Mouse (Mus musculus): ENCODE results near the gene Rsl24d1. TPM values are rescaled to one million over a fixed set of nuclear protein-coding genes. Genes with fewer than 3 reads are reported as not detected.

The Rsl24d1 gene
- polyA plus RNA-seq, 1 experiment from 2014 or later = 41.0 TPM

DNA sequence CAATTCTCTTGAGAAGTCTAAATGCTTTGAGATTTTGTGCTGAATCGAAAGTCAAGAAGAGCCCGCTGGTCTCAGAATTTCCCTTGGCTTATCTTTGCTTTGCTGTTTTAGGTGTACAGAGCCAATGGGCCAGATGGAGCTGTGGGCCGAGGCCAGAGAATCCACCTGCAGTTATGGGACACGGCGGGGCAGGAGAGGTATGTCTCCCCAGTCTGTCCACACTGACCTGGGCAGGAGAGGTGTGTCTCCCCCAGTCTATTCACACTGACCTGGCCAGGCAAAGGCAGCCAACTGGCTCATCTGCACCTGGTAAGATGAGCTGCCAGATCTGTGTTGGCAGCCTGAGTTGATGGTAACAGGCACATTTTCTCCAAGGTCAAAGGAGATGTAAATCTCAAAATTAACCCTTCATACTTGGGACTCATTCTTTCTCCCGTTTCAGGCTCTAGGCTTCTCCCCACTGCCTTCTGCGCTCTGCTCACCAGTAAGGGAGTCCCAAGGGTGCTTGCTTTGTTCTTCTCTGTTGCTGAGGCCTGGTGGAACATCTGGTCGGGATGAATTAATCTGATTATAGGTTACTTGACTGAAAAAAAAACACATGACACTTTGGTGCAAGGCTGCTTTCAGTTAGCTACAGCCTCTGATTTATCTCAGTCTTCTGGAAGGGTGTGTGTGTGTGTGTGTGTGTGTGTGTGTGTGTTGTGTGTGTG is 30.8 kb upstream of the Rsl24d1 start:
- Histone ChIP-seq H3K4me3 (replicated peaks) (no peak overlapping the region), H3K4me2 (no peak overlapping the region), H3K9me3 (replicated peaks) (no peaks in the 10 kb centered on the region), H3K4me1 (replicated peaks) (peaks cover 12% of the 10 kb centered on the region; the same call in 1 of the 2 replicates), H3K9ac (no peak overlapping the region), H3K27ac (replicated peaks) (no peak overlapping the region), H3K27me3 (no peaks in the 10 kb centered on the region), H3K36me3 (replicated peaks) (0 out of 2 replicates have a peak, but pooled peaks cover 3% of the 10 kb centered on the region)
- no peak for ATAC-seq (ENCODE audit: insufficient read depth)
- WGBS (ENCODE audit: insufficient replicate concordance) = 68% methylated on average over 8 of the region's 8 CpGs

DNA sequence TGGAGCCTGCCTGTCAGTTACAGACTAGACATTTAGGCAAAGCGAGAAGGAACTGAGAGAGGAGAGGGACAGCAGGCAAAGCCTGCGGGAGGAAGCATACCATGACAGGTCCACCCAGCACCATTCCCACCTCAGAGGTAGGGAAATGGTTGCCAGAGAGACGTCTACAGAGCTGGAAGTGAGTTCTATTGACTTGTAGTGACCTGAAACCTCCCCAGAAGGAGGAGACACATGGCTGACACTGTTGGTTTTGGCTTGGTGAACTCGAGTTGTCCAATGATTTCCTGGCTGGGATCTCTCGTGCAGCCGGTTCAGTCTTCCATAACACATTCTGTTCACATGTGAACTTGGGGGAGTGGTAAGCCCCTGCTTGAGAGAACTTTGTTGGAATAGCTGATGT is 29.3 kb upstream of the Rsl24d1 start:
- H3K4me3 ChIP-seq (replicated peaks) = no peak overlapping the region
- ATAC-seq (ENCODE audit: insufficient read depth) = no peak
- WGBS (ENCODE audit: insufficient replicate concordance) = 54% methylated on average over 6 of the region's 6 CpGs

DNA sequence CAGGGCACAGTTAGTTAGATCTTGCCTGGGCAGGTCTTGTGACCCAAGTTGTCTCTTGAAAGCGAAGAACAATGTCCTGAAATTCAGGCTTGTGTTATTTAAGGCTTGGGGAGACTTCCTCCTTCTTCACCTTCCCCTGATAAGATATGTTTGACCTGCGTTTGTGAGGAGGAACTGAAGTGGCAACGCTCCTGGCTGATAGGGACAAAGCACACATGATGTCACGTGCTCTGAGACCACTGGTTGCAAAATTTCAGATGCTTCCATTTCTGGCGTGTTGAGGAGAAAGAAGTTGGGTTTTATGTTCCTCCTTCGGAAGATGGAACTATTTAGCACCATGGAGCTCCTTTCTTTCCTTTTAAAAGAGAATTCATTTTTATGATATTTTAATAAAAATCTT is 27.4 kb upstream of the Rsl24d1 start:
- peaks cover 12% of the 10 kb centered on the region; the same call in 1 of the 2 replicates for H3K4me1 ChIP-seq (replicated peaks)
- no peak overlapping the region for H3K9ac ChIP-seq
- H3K4me2 ChIP-seq = no peak overlapping the region
- H3K9me3 ChIP-seq (replicated peaks) = no peaks in the 10 kb centered on the region
- H3K4me3 ChIP-seq (replicated peaks) = no peak overlapping the region
- H3K27ac ChIP-seq (replicated peaks) = peak overlapping the region; percentile 51; the same call in 1 of the 2 replicates
- WGBS (ENCODE audit: insufficient replicate concordance) = 11% methylated on average over 6 of the region's 6 CpGs
- H3K36me3 ChIP-seq (replicated peaks) = 0 out of 2 replicates have a peak, but pooled peaks cover 3% of the 10 kb centered on the region
- no peak for ATAC-seq (ENCODE audit: insufficient read depth)
- no peaks in the 10 kb centered on the region for H3K27me3 ChIP-seq

More for the DNA sequence above, 29.3 kb upstream of the Rsl24d1 start:
- H3K27ac ChIP-seq (replicated peaks) = no peak overlapping the region
- no peak overlapping the region for H3K9ac ChIP-seq
- H3K4me1 ChIP-seq (replicated peaks) = peaks cover 12% of the 10 kb centered on the region; the same call in 1 of the 2 replicates
- H3K9me3 ChIP-seq (replicated peaks) = no peaks in the 10 kb centered on the region
- H3K27me3 ChIP-seq = no peaks in the 10 kb centered on the region
- 0 out of 2 replicates have a peak, but pooled peaks cover 3% of the 10 kb centered on the region for H3K36me3 ChIP-seq (replicated peaks)
- H3K4me2 ChIP-seq = no peak overlapping the region

DNA sequence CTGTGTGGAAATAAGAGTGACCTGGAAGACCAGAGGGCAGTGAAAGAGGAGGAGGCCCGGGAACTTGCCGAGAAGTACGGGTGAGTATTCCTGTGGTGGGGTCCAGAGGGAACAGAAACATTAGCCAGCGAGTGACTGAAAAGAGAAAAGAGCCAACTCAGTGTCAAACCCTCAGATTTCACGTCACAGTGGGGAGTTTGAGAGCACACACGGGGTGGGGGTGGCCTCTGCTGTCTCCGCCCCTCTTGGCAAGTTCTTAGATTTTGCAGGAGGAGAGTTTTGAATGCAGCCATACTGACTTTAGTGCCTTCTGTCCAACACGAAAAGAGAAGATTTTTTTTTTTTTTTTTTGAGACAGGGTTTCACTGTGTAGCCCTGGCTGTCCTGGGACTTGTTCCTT is 26.1 kb upstream of the Rsl24d1 start:
- Histone ChIP-seq H3K27me3 (no peaks in the 10 kb centered on the region), H3K27ac (replicated peaks) (peak overlapping the region; percentile 42; the same call in 1 of the 2 replicates), H3K4me1 (replicated peaks) (peaks cover 12% of the 10 kb centered on the region; the same call in 1 of the 2 replicates), H3K9ac (no peak overlapping the region), H3K4me2 (no peak overlapping the region), H3K4me3 (replicated peaks) (no peak overlapping the region), H3K9me3 (replicated peaks) (no peaks in the 10 kb centered on the region), H3K36me3 (replicated peaks) (0 out of 2 replicates have a peak, but pooled peaks cover 3% of the 10 kb centered on the region)
- WGBS (ENCODE audit: insufficient replicate concordance) = 51% methylated on average over 8 of the region's 8 CpGs
- ATAC-seq (ENCODE audit: insufficient read depth) = no peak

- Histone ChIP-seq H3K4me3 (replicated peaks) (no peak overlapping the region), H3K4me1 (replicated peaks) (peaks cover 12% of the 10 kb centered on the region; the same call in 1 of the 2 replicates), H3K27ac (replicated peaks) (no peak overlapping the region), H3K9ac (no peak overlapping the region), H3K4me2 (no peak overlapping the region), H3K36me3 (replicated peaks) (0 out of 2 replicates have a peak, but pooled peaks cover 3% of the 10 kb centered on the region), H3K9me3 (replicated peaks) (no peaks in the 10 kb centered on the region), H3K27me3 (no peaks in the 10 kb centered on the region)
- 42% methylated on average over 5 of the region's 5 CpGs for WGBS (ENCODE audit: insufficient replicate concordance)
- no peak for ATAC-seq (ENCODE audit: insufficient read depth)
Measured at GRCm38 (mm10) chr9:73087581-73087980, 25.6 kb upstream of the Rsl24d1 start.

- Histone ChIP-seq H3K4me2 (no peak overlapping the region), H3K27ac (replicated peaks) (peak overlapping the region; percentile 24), H3K36me3 (replicated peaks) (0 out of 2 replicates have a peak, but pooled peaks cover 3% of the 10 kb centered on the region), H3K4me3 (replicated peaks) (no peak overlapping the region), H3K9ac (no peak overlapping the region), H3K4me1 (replicated peaks) (peaks cover 12% of the 10 kb centered on the region; the same call in 1 of the 2 replicates), H3K27me3 (no peaks in the 10 kb centered on the region), H3K9me3 (replicated peaks) (no peaks in the 10 kb centered on the region)
- peak; percentile 60 for ATAC-seq (ENCODE audit: insufficient read depth)
- WGBS (ENCODE audit: insufficient replicate concordance) = 34% methylated on average over 16 of the region's 16 CpGs
Measured at GRCm38 (mm10) chr9:73089222-73089920, 23.9 kb upstream of the Rsl24d1 start.

GRCm38 (mm10) chr9:73090121-73090520 is 23.1 kb upstream of the Rsl24d1 start:
- 71% methylated on average over 10 of the region's 10 CpGs for WGBS (ENCODE audit: insufficient replicate concordance)
- H3K9me3 ChIP-seq (replicated peaks) = no peaks in the 10 kb centered on the region
- peaks cover 10% of the 10 kb centered on the region; the same call in 1 of the 2 replicates for H3K4me1 ChIP-seq (replicated peaks)
- no peak overlapping the region for H3K4me2 ChIP-seq
- no peaks in the 10 kb centered on the region for H3K27me3 ChIP-seq
- ATAC-seq (ENCODE audit: insufficient read depth) = no peak
- 0 out of 2 replicates have a peak, but pooled peaks cover under 1% of the 10 kb centered on the region for H3K36me3 ChIP-seq (replicated peaks)
- H3K4me3 ChIP-seq (replicated peaks) = no peak overlapping the region
- H3K27ac ChIP-seq (replicated peaks) = 0 out of 2 replicates have a peak overlapping the region, but pooled peaks have one; percentile 38
- no peak overlapping the region for H3K9ac ChIP-seq

DNA sequence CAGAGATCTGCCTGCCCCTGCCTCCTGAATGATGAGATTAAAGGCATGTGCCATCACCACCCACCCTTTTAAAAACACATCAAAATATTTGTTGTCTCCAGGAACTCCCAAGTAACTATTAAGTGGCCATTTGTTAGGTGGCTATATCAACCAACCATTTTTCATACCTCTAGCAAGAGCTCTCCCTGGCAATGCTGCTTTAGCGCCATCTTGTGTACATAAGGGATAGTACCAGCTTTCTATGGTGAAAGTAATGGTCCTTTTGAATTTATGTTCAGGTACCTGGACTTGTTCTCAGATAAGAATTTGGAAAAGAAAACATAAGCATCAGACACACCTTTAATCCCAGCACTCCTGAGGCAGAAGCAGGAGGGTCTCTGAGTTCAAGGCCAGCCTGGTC is 21.5 kb upstream of the Rsl24d1 start:
- Histone ChIP-seq H3K27me3 (0 out of 2 replicates have a peak, but pooled peaks cover 4% of the 10 kb centered on the region), H3K4me3 (replicated peaks) (no peak overlapping the region), H3K9ac (no peak overlapping the region), H3K36me3 (replicated peaks) (no peaks in the 10 kb centered on the region), H3K27ac (replicated peaks) (no peak overlapping the region), H3K9me3 (replicated peaks) (no peaks in the 10 kb centered on the region), H3K4me2 (no peak overlapping the region), H3K4me1 (replicated peaks) (0 out of 2 replicates have a peak, but pooled peaks cover 2% of the 10 kb centered on the region)
- 0% methylated on average over 1 of the region's 1 CpGs for WGBS (ENCODE audit: insufficient replicate concordance)
- ATAC-seq (ENCODE audit: insufficient read depth) = no peak

DNA sequence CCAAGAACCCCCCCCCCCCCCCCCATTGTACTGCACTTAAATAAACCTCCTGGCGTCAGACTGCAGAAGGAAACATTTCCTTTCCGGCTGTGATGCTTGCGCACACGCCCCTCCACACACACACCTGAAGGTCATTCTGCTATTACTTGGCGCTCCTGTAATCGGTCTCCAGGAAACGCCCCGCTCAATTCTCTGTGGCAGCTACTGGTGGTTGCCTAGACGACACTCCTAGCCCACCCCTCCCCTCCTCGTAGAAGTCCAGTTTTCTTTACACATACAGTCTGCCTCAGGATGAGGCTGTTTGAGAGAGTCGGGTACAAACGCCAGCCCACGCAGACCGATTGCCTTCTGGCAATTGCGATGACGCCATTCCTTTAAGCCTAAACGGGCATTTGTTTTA is 18.6 kb upstream of the Rsl24d1 start:
- Histone ChIP-seq H3K9ac (no peak overlapping the region), H3K9me3 (replicated peaks) (no peaks in the 10 kb centered on the region), H3K4me3 (replicated peaks) (no peak overlapping the region), H3K27me3 (0 out of 2 replicates have a peak, but pooled peaks cover 4% of the 10 kb centered on the region), H3K4me2 (no peak overlapping the region), H3K36me3 (replicated peaks) (no peaks in the 10 kb centered on the region), H3K27ac (replicated peaks) (no peak overlapping the region), H3K4me1 (replicated peaks) (no peaks in the 10 kb centered on the region)
- ATAC-seq (ENCODE audit: insufficient read depth) = no peak
- WGBS (ENCODE audit: insufficient replicate concordance) = 70% methylated on average over 17 of the region's 17 CpGs

DNA sequence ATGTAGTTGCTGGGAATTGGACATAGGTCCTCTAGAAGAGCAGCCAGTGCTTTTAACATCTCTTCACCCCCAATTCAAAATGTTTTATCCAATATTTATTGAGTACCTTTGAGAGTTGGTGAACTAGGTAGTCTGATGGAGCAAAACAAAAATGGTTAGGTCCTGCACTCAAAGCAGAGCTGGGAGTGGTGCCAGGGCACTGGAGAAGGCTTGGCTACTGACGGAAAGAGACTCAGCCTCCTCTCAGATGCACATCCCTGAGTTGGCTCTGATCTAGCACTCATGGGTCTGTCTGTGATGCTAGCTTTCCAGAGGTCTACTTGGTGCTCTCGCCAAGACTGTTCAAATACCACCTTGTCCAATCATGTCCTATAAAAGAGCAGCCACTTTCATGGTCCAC is 15.3 kb upstream of the Rsl24d1 start:
- Histone ChIP-seq H3K4me1 (replicated peaks) (no peaks in the 10 kb centered on the region), H3K36me3 (replicated peaks) (no peaks in the 10 kb centered on the region), H3K27me3 (peaks cover 16% of the 10 kb centered on the region), H3K27ac (replicated peaks) (no peak overlapping the region), H3K9ac (no peak overlapping the region), H3K4me2 (no peak overlapping the region), H3K9me3 (replicated peaks) (no peaks in the 10 kb centered on the region), H3K4me3 (replicated peaks) (no peak overlapping the region)
- WGBS (ENCODE audit: insufficient replicate concordance) = 62% methylated on average over 2 of the region's 2 CpGs
- ATAC-seq (ENCODE audit: insufficient read depth) = no peak

DNA sequence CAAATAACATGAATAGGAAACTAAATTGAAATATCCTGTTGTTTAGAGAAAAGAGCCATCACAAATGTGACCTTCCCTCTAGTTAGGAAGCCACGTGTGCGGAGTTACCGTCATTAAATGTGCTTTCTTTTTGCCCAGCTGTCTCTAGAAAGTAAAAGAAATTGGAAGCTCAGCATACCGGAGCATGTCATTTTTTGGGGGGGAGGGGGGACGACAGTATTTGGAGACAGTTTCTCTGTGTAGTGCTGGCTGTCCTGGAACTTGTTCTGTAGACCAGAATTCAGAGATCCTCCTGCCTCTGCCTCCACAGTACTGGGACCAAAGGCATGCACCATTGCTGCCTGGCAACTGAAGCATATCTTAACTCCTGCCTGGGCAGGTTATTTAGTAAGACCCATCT is 11.7 kb upstream of the Rsl24d1 start, which contains the start of gene Khdc3:
TSS of gene Khdc3 (plus strand) at position 301 of the 400 bp plus-strand sequence.
- peaks cover 8% of the 10 kb centered on the region for H3K4me1 ChIP-seq (replicated peaks)
- no peak within 1 kb of the TSS for H3K27ac ChIP-seq (replicated peaks)
- peaks cover 46% of the 10 kb centered on the region for H3K27me3 ChIP-seq
- no peak within 1 kb of the TSS for H3K4me2 ChIP-seq
- H3K9ac ChIP-seq = no peak within 1 kb of the TSS
- 76% methylated on average over 5 of the region's 5 CpGs for WGBS (ENCODE audit: insufficient replicate concordance)
- H3K36me3 ChIP-seq (replicated peaks) = no peaks in the 10 kb centered on the region
- H3K9me3 ChIP-seq (replicated peaks) = no peaks in the 10 kb centered on the region
- H3K4me3 ChIP-seq (replicated peaks) = no peak within 1 kb of the TSS
- no peak for ATAC-seq (ENCODE audit: insufficient read depth)
